Mouse (Mus musculus): ENCODE data around the gene Ttc4. TPM values are rescaled to one million over a fixed set of nuclear protein-coding genes. Genes with fewer than 3 reads are reported as not detected.

Gene Ttc4
- polyA plus RNA-seq, 1 experiment from 2014 or later: 55.6 TPM

- H3K27ac ChIP-seq (ENCODE audit: poor library complexity, severe bottlenecking): peak overlapping the region; percentile 69
- 56% methylated on average over 3 of the region's 3 CpGs for WGBS
- H3K9ac ChIP-seq: no peak overlapping the region
- H3K9me3 ChIP-seq (replicated peaks): 0 out of 2 replicates have a peak, but pooled peaks cover 3% of the 10 kb centered on the region
- H3K4me2 ChIP-seq: 0 out of 2 replicates have a peak overlapping the region, but pooled peaks have one; percentile 3
- no peaks in the 10 kb centered on the region for H3K36me3 ChIP-seq
- H3K27me3 ChIP-seq (replicated peaks): peaks cover 34% of the 10 kb centered on the region
- H3K4me1 ChIP-seq (replicated peaks): peaks cover 11% of the 10 kb centered on the region
- H3K4me3 ChIP-seq: no peak overlapping the region
- peak; percentile 85 for ATAC-seq (ENCODE audit: insufficient number of reproducible peaks, low FRiP score)
Observed at GRCm38 (mm10) chr4:106613560-106613959, 65.2 kb downstream of the Ttc4 start.

DNA sequence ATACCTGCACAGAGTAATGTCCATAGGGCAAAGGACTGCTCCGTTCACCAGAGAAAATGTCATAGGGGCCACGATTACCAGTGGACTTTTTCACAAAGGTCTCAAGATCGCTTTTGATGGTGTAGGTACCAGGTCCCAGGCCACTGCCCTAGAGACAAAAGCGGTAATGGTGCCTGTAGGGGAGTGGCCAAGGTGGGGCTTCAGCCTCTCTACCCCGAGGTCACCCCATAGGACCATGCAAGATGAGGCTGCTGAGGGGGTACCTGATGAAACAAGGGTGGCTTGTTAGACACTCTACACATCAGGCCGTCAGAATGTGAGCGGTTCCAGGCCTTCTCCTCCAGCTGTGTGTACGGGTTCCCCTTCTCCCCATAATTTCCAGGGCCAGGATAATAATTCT is 65.6 kb downstream of the Ttc4 start:
- peak; percentile 76 for ATAC-seq (ENCODE audit: insufficient number of reproducible peaks, low FRiP score)
- WGBS: 70% methylated on average over 8 of the region's 8 CpGs
- H3K4me1 ChIP-seq (replicated peaks): peaks cover 11% of the 10 kb centered on the region
- H3K9me3 ChIP-seq (replicated peaks): 0 out of 2 replicates have a peak, but pooled peaks cover 3% of the 10 kb centered on the region
- no peak overlapping the region for H3K9ac ChIP-seq
- H3K27me3 ChIP-seq (replicated peaks): peaks cover 34% of the 10 kb centered on the region
- H3K4me3 ChIP-seq: no peak overlapping the region
- H3K36me3 ChIP-seq: no peaks in the 10 kb centered on the region
- no peak overlapping the region for H3K4me2 ChIP-seq
- no peak overlapping the region for H3K27ac ChIP-seq (ENCODE audit: poor library complexity, severe bottlenecking)

Other genes starting within 250 kb of the Ttc4 start
- 0.54 and 1.2 TPM in 2 replicates for gene Pcsk9, start 214.6 kb downstream of the Ttc4 start, polyA plus RNA-seq (2016; fragmentation: Nextera tagmentation; extraction: Ambion mirVana)
- gene Bsnd, start 186.7 kb downstream of the Ttc4 start, polyA plus RNA-seq (2016; fragmentation: Nextera tagmentation; extraction: Ambion mirVana): not detected in 2 replicates
- 3.9 and 4.7 TPM in 2 replicates for gene Dhcr24, start 117.9 kb downstream of the Ttc4 start, polyA plus RNA-seq (2016; fragmentation: Nextera tagmentation; extraction: Ambion mirVana)
- gene Lexm, start 61.7 kb downstream of the Ttc4 start, polyA plus RNA-seq (2016; fragmentation: Nextera tagmentation; extraction: Ambion mirVana): 0.50 and 1.5 TPM in 2 replicates
- gene Ttc22, start 56.5 kb downstream of the Ttc4 start, polyA plus RNA-seq (2016; fragmentation: Nextera tagmentation; extraction: Ambion mirVana): 0.57 and 0.91 TPM in 2 replicates
- gene Pars2, start 27.9 kb downstream of the Ttc4 start, polyA plus RNA-seq (2016; fragmentation: Nextera tagmentation; extraction: Ambion mirVana): 12.3 and 13.6 TPM in 2 replicates
- 0.35 and 0.80 TPM in 2 replicates for gene Mroh7, start 52.0 kb upstream of the Ttc4 start, polyA plus RNA-seq (2016; fragmentation: Nextera tagmentation; extraction: Ambion mirVana)
- 0.13 TPM in 1 of 2 replicates, not detected in the other for gene Fam151a, start 54.9 kb upstream of the Ttc4 start, polyA plus RNA-seq (2016; fragmentation: Nextera tagmentation; extraction: Ambion mirVana)
- 4.1 and 5.6 TPM in 2 replicates for gene Acot11, start 126.1 kb upstream of the Ttc4 start, polyA plus RNA-seq (2016; fragmentation: Nextera tagmentation; extraction: Ambion mirVana)
- gene Ssbp3, start 231.8 kb upstream of the Ttc4 start, polyA plus RNA-seq (2016; fragmentation: Nextera tagmentation; extraction: Ambion mirVana): 101 and 105 TPM in 2 replicates

All from heart, embryonic 12.5 days (tissue).